Mouse (Mus musculus): ENCODE results near the gene Hsd17b12. TPM values are rescaled to one million over a fixed set of nuclear protein-coding genes. Genes with fewer than 3 reads are reported as not detected.

Hsd17b12 gene
- polyA plus RNA-seq, 1 experiment from 2014 or later = 109 TPM

DNA sequence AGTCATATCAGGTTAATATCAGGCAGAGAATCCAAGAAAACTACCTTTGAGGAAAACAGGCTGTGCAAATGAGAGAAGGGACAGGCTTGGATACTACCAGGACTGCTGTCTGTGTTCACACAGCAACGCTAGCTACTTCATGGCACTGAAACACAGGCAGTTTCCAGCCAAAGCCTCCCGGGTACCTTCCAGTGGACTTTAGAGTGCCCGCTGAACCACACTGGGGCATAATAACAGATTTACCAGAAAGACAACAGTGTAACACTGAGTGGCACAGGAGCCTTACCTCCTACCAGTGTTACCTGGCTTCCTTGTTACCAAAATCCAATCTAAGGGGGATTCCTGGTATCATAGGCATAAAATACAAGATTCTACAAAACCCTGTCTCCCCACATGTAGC lies 115.3 kb downstream of the Hsd17b12 start:
- Histone ChIP-seq H3K9me3 (no peaks in the 10 kb centered on the region), H3K27me3 (no peaks in the 10 kb centered on the region), H3K36me3 (0 out of 2 replicates have a peak, but pooled peaks cover 2% of the 10 kb centered on the region), H3K4me3 (no peak overlapping the region), H3K9ac (replicated peaks) (no peak overlapping the region), H3K27ac (replicated peaks) (no peak overlapping the region), H3K4me1 (peaks cover 17% of the 10 kb centered on the region; the same call in 1 of the 2 replicates), H3K4me2 (replicated peaks) (no peak overlapping the region)
- WGBS = 95% methylated on average over 3 of the region's 3 CpGs
- ATAC-seq (ENCODE audit: low FRiP score, low read depth) = no peak

GRCm38 (mm10) chr2:94040391-94041125 lies 117.2 kb downstream of the Hsd17b12 start:
- 91% methylated on average over 5 of the region's 5 CpGs for WGBS
- no peak for ATAC-seq (ENCODE audit: low FRiP score, low read depth)
- no peak overlapping the region for H3K9ac ChIP-seq (replicated peaks)

GRCm38 (mm10) chr2:94035428-94036331 lies 122.1 kb downstream of the Hsd17b12 start:
- peak; percentile 52 for ATAC-seq (ENCODE audit: low FRiP score, low read depth)
- peaks cover 4% of the 10 kb centered on the region; the same call in 1 of the 2 replicates for H3K4me1 ChIP-seq
- peaks cover 23% of the 10 kb centered on the region; the same call in 1 of the 2 replicates for H3K36me3 ChIP-seq

More at GRCm38 (mm10) chr2:94040391-94041125, 117.2 kb downstream of the Hsd17b12 start:
- H3K36me3 ChIP-seq = 0 out of 2 replicates have a peak, but pooled peaks cover 2% of the 10 kb centered on the region
- H3K27me3 ChIP-seq = no peaks in the 10 kb centered on the region
- H3K4me2 ChIP-seq (replicated peaks) = no peak overlapping the region
- no peaks in the 10 kb centered on the region for H3K9me3 ChIP-seq
- H3K4me1 ChIP-seq = peaks cover 19% of the 10 kb centered on the region; the same call in 1 of the 2 replicates
- no peak overlapping the region for H3K4me3 ChIP-seq
- H3K27ac ChIP-seq (replicated peaks) = no peak overlapping the region

DNA sequence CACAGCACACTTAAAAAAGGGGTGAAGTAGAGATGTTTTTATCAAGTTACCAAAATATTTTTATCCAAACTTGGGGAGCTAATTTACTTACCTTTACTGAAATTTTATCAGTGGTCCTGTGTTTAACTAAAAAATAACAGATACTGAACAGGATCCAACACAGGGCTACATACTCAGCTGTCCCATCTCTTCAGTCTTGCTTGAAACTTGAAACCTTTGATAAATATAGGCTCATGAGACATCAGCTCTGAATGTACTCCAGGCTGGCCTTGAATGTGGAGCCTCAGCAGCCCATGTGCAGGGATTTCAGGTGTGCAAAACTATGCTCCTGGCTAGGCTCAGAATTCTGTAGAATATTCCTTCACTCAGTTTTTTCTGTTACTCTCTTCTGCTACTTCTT lies 127.2 kb downstream of the Hsd17b12 start:
- no peaks in the 10 kb centered on the region for H3K27me3 ChIP-seq

More at GRCm38 (mm10) chr2:94035428-94036331, 122.1 kb downstream of the Hsd17b12 start:
- Histone ChIP-seq H3K4me2 (replicated peaks) (no peak overlapping the region), H3K27ac (replicated peaks) (no peak overlapping the region), H3K4me3 (no peak overlapping the region), H3K9ac (replicated peaks) (no peak overlapping the region), H3K27me3 (no peaks in the 10 kb centered on the region), H3K9me3 (no peaks in the 10 kb centered on the region)
- 70% methylated on average over 9 of the region's 9 CpGs for WGBS

DNA sequence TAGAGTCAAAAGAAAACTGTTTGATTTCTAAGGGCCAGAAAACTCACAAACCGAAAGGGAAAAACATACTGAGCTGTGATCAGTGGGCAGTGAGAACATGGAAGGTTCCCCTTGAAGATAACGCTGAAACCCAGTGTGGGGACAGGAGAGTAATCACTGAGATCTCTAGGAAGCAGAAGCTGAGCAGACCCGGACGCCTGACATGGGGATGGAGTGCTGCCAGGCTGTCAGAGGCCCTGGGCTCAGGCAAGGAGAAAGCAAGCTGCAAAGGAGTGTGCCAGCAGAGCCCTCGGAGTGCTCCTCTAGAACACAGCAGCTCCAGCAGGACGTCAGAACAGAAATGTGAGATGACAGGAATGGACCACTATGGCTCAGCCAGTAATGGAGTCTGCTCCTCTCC lies 133.1 kb downstream of the Hsd17b12 start:
- WGBS = 60% methylated on average over 6 of the region's 6 CpGs
- no peak for ATAC-seq (ENCODE audit: low FRiP score, low read depth)
- H3K27ac ChIP-seq (replicated peaks) = no peak overlapping the region
- no peak overlapping the region for H3K4me3 ChIP-seq
- no peak overlapping the region for H3K4me2 ChIP-seq (replicated peaks)
- no peak overlapping the region for H3K9ac ChIP-seq (replicated peaks)
- H3K27me3 ChIP-seq = no peaks in the 10 kb centered on the region
- no peaks in the 10 kb centered on the region for H3K4me1 ChIP-seq
- H3K9me3 ChIP-seq = no peaks in the 10 kb centered on the region
- no peaks in the 10 kb centered on the region for H3K36me3 ChIP-seq

More for the DNA sequence above, 127.2 kb downstream of the Hsd17b12 start:
- peaks cover 1% of the 10 kb centered on the region; the same call in 1 of the 2 replicates for H3K4me1 ChIP-seq
- no peak overlapping the region for H3K9ac ChIP-seq (replicated peaks)
- no peaks in the 10 kb centered on the region for H3K9me3 ChIP-seq
- H3K4me3 ChIP-seq = no peak overlapping the region
- H3K27ac ChIP-seq (replicated peaks) = no peak overlapping the region
- H3K36me3 ChIP-seq = peaks cover 21% of the 10 kb centered on the region; the same call in 1 of the 2 replicates
- ATAC-seq (ENCODE audit: low FRiP score, low read depth) = no peak
- H3K4me2 ChIP-seq (replicated peaks) = no peak overlapping the region

DNA sequence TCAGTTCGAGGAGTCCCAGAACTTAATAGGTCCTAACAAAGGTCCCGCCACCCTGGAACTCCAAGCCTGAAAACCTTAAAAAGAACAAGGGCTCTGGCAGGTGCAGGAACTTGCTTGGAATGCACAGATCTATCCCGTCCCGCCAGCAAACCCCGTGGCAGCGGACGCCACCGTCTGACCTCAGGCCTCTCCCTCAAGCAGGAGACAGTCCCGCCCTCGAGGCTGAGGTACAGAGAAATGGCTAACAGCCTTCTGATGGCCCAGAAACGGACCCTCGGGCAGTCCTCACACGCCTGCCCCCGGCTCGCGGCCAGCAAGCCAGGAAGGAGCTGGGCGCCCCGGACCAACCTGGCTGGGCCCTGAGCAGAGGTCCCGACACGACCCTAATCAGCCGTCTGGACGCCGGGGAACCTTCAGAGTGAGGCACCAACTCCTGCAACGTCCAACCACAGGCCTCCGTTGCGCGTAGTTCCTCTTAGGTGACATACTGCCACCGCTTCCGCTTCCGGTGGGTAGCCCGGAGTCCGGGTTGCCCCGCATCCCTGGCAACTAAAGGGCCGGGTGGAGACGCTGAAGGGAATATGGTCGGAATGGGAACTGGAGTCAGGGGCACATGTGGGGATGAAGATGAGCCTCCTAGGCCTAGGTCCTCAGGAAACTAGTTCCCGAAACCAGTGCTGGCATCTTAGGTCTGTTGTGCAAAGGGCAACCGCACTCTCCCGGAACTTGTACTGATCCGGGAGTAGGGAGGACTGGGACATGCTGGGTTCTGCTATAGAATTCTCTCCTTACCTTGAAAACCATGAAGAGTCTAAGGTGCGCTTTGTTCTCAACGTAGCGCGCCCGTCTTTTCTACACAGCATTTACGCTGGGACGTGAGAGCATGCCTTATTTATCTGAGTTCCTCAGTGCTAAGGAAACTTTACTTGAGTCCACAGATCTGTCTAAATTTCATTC lies 147.2 kb downstream of the Hsd17b12 start, which contains the start of gene Alkbh3:
Gene Alkbh3 (minus strand): TSS at position 473 of the 957 bp plus-strand sequence.
- peak within 1 kb of the TSS; percentile 84 for H3K9ac ChIP-seq (replicated peaks)
- H3K9me3 ChIP-seq = no peaks in the 10 kb centered on the region
- H3K4me2 ChIP-seq (replicated peaks) = peak within 1 kb of the TSS; percentile 63
- peak within 1 kb of the TSS; percentile 93 for H3K4me3 ChIP-seq
- H3K4me1 ChIP-seq = peaks cover 13% of the 10 kb centered on the region
- ATAC-seq (ENCODE audit: low FRiP score, low read depth) = peak; percentile 99
- 0 out of 2 replicates have a peak, but pooled peaks cover 4% of the 10 kb centered on the region for H3K27me3 ChIP-seq
- WGBS = 5% methylated on average over 47 of the region's 47 CpGs
- H3K36me3 ChIP-seq = peaks cover 25% of the 10 kb centered on the region
- no peak within 1 kb of the TSS for H3K27ac ChIP-seq (replicated peaks)

- 0 out of 2 replicates have a peak, but pooled peaks have one; percentile 58 for ATAC-seq (ENCODE audit: low FRiP score, low read depth)
- H3K9me3 ChIP-seq = no peaks in the 10 kb centered on the region
- H3K4me2 ChIP-seq (replicated peaks) = no peak overlapping the region
- H3K4me3 ChIP-seq = no peak overlapping the region
- H3K4me1 ChIP-seq = no peaks in the 10 kb centered on the region
- no peaks in the 10 kb centered on the region for H3K27me3 ChIP-seq
- H3K9ac ChIP-seq (replicated peaks) = no peak overlapping the region
- no peak overlapping the region for H3K27ac ChIP-seq (replicated peaks)
- 3% methylated on average over 2 of the region's 2 CpGs for WGBS
- peaks cover 84% of the 10 kb centered on the region for H3K36me3 ChIP-seq
These were observed 155.4 kb downstream of the Hsd17b12 start for GRCm38 (mm10) chr2:94002331-94002730.

GRCm38 (mm10) chr2:94001918-94002317 lies 155.8 kb downstream of the Hsd17b12 start:
- Histone ChIP-seq H3K4me1 (no peaks in the 10 kb centered on the region), H3K36me3 (peaks cover 85% of the 10 kb centered on the region), H3K27ac (replicated peaks) (no peak overlapping the region), H3K27me3 (no peaks in the 10 kb centered on the region), H3K9me3 (no peaks in the 10 kb centered on the region), H3K4me2 (replicated peaks) (no peak overlapping the region), H3K9ac (replicated peaks) (no peak overlapping the region), H3K4me3 (no peak overlapping the region)
- WGBS = 84% methylated on average over 4 of the region's 4 CpGs
- ATAC-seq (ENCODE audit: low FRiP score, low read depth) = no peak

DNA sequence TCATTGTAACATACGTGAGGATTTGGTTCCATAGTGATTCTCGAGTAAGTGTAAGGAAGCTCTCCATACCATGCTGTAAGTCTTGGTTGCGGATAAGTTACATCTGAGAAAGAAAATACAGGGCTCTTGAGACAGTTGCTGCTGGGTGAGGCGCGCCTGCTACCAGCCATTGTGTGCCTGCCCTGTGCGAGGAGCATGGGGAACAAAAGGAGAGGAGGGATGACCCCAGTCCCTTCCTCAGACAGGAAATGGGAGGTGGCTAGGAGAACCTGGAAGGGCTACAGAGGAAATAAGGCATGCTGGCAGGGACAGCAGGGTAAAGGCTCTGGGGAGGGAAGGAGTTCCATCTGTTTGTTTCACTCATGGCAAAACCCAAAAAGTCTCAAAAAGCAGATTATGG lies 156.4 kb downstream of the Hsd17b12 start:
- Histone ChIP-seq H3K9ac (replicated peaks) (no peak overlapping the region), H3K27ac (replicated peaks) (no peak overlapping the region), H3K36me3 (peaks cover 84% of the 10 kb centered on the region), H3K4me3 (no peak overlapping the region), H3K27me3 (no peaks in the 10 kb centered on the region), H3K4me2 (replicated peaks) (no peak overlapping the region), H3K9me3 (no peaks in the 10 kb centered on the region), H3K4me1 (no peaks in the 10 kb centered on the region)
- 92% methylated on average over 6 of the region's 6 CpGs for WGBS
- no peak for ATAC-seq (ENCODE audit: low FRiP score, low read depth)

GRCm38 (mm10) chr2:93996254-93996653 lies 161.5 kb downstream of the Hsd17b12 start, which contains the start of gene Gm27027:
Gm27027 (minus strand) TSS chr2:93996354.
- Histone ChIP-seq H3K27me3 (no peaks in the 10 kb centered on the region), H3K4me1 (peaks cover 12% of the 10 kb centered on the region), H3K9me3 (no peaks in the 10 kb centered on the region), H3K36me3 (peaks cover 69% of the 10 kb centered on the region), H3K27ac (replicated peaks) (no peak within 1 kb of the TSS), H3K4me2 (replicated peaks) (no peak within 1 kb of the TSS), H3K9ac (replicated peaks) (no peak within 1 kb of the TSS), H3K4me3 (no peak within 1 kb of the TSS)
- 91% methylated on average over 6 of the region's 6 CpGs for WGBS
- ATAC-seq (ENCODE audit: low FRiP score, low read depth) = no peak

DNA sequence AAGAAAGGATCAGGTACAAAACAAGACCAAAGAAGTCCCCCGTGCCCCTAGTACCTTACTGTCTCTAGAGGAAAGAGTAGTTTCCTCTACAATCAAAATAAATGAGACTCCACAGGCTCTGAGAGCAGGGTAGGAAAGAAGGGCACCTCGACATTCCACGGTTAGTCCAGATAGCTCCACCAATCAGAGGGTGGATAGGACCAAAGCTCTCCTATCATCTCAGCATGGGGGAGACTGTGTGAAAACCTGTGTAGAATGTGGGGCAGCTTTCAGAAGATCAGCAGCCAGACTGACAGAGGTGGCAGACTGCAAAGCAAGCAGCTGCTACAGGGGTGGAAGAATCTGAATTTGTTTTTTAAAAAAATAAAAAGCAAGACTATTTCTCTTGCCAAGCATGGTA lies 165.0 kb downstream of the Hsd17b12 start:
- H3K27ac ChIP-seq (replicated peaks) = no peak overlapping the region
- peaks cover 72% of the 10 kb centered on the region for H3K36me3 ChIP-seq
- 57% methylated on average over 3 of the region's 3 CpGs for WGBS

More for the DNA sequence above, 165.0 kb downstream of the Hsd17b12 start:
- H3K9me3 ChIP-seq = no peaks in the 10 kb centered on the region
- no peak overlapping the region for H3K4me2 ChIP-seq (replicated peaks)
- ATAC-seq (ENCODE audit: low FRiP score, low read depth) = no peak
- H3K4me3 ChIP-seq = no peak overlapping the region
- no peaks in the 10 kb centered on the region for H3K27me3 ChIP-seq
- H3K9ac ChIP-seq (replicated peaks) = no peak overlapping the region; the same call in 1 of the 2 replicates
- peaks cover 12% of the 10 kb centered on the region for H3K4me1 ChIP-seq

Data from midbrain, embryonic 12.5 days (tissue).